Mouse (Mus musculus): ENCODE results near the gene Dnase2a.
"Not testable (repeated sequence)": the region's sequence is repeated elsewhere in the genome, so short reads cannot be mapped to it uniquely, and the experiment has no call there.

The Dnase2a gene

GRCm38 (mm10) chr8:84907493-84907892 is 867 bp upstream of the Dnase2a start:
- no peak for DNase-seq (ENCODE audit: low read depth, low spot score)

- not testable (repeated sequence) for DNase-seq (ENCODE audit: low read depth, low spot score)
Measured at GRCm38 (mm10) chr8:84907979-84908378, 381 bp upstream of the Dnase2a start.

DNA sequence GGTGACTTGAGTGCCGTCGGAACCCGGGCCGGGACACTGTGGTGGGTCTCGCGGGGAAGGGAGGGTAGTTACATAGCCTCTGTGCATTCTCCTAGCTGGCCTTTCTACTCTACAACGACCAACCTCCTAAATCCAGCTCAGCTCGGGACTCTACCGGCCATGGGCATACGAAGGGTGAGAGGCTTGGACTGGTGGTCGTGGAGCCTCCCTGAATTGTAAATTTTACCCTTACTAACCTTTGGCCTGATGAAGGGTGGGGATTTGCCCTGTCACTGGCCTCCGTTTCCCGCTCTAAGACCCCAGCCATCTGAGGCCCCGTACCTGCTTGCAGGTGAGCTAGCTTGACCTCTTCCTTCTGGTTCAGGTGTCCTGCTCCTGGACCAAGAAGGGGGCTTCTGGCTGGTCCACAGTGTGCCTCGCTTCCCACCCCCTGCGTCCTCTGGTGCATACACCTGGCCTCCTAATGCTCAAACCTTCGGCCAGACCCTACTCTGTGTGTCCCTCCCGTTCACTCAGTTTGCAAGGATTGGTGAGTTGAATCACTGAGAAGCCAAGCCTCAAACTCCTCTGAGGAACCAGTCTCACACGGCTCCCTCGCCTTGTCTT is 905 bp downstream of the Dnase2a start:
- no peak for DNase-seq (ENCODE audit: low read depth, low spot score)

GRCm38 (mm10) chr8:84909949-84910348 is 1.6 kb downstream of the Dnase2a start:
- DNase-seq (ENCODE audit: low read depth, low spot score) = no peak

- no peak for DNase-seq (ENCODE audit: low read depth, low spot score)
Measured at GRCm38 (mm10) chr8:84910551-84910950, 2.2 kb downstream of the Dnase2a start.

- no peak for DNase-seq (ENCODE audit: low read depth, low spot score)
Measured at GRCm38 (mm10) chr8:84911854-84912253, 3.5 kb downstream of the Dnase2a start.

GRCm38 (mm10) chr8:84912391-84912790 is 4.0 kb downstream of the Dnase2a start:
- DNase-seq (ENCODE audit: low read depth, low spot score) = no peak

DNA sequence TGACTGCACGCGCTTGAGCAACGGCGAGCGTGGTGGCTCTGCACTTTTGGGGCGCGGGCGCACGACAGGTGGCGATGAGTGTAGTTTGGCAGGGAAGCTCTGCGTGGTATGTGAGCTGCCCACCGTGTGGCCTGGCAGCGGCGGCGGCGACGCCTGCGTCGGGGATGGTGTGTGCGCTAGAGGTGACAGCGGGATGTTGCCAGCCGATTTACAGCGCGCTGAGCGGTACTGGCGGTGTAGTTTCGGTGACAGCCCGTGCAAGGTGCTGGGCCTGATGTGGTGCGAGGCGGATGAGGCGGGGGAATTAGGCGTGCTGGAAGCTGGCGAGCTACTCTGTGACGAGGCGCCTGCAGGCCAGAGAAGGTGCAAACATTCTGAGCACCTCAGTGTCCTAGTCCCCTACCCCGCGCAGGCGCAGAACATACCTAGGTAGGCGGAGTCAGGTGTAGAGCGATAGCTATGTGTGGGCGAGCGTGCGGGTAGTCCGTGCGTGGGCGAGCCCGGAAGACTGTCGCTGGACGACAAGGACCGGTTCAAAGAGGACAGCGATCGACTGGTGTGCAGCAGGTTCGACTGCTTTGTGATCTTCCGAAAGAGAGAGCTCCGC is 4.6 kb downstream of the Dnase2a start:
- DNase-seq (ENCODE audit: low read depth, low spot score) = peak; percentile 87

- no peak for DNase-seq (ENCODE audit: low read depth, low spot score)
Measured at GRCm38 (mm10) chr8:84913502-84913900, 5.1 kb downstream of the Dnase2a start.

DNA sequence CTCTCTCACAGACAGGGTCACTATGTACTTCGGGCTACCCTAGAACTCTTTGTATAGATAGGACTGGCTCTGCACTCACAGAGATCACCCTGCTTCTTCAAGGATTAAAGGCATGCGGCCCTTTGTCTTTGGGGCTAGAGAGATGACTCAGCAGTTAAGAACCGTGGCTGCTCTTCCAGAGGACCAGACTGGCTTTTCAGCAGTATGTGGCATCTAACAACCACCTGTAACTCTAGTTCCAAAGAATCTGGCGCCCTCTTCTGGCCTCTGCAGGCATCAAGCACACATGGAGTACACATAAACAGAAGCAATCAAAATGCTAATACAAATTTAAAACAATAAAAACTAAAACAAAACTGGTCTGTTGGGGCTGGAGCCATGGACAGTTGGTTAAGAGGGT is 5.6 kb downstream of the Dnase2a start:
- DNase-seq (ENCODE audit: low read depth, low spot score) = no peak

DNA sequence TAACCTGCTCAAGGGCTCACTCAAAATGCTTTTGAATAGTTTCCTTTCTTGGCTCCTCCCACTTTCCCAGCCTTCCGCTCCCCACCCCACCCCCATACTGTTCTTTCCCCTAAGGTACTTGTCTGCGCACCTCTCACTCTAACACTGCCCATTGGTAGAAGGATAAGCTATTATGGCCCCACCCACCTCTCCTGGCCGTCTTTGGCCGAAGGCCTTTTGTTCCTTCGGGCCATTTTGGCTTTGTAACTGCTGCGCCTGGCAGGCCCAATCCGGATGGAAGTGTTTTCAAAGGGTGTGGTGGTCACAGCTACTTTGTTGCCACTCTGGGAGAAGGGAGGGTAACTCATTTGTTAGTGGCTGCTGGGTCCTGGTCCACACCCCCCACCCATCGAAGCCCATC is 6.9 kb downstream of the Dnase2a start:
- DNase-seq (ENCODE audit: low read depth, low spot score) = peak; percentile 98

- DNase-seq (ENCODE audit: low read depth, low spot score) = no peak
Measured at GRCm38 (mm10) chr8:84917781-84918180, 9.4 kb downstream of the Dnase2a start.

- no peak for DNase-seq (ENCODE audit: low read depth, low spot score)
Measured at GRCm38 (mm10) chr8:84918646-84919045, 10.3 kb downstream of the Dnase2a start.

GRCm38 (mm10) chr8:84921596-84921995 is 13.2 kb downstream of the Dnase2a start:
- DNase-seq (ENCODE audit: low read depth, low spot score) = no peak

- no peak for DNase-seq (ENCODE audit: low read depth, low spot score)
Measured at GRCm38 (mm10) chr8:84925557-84925956, 17.2 kb downstream of the Dnase2a start.

DNA sequence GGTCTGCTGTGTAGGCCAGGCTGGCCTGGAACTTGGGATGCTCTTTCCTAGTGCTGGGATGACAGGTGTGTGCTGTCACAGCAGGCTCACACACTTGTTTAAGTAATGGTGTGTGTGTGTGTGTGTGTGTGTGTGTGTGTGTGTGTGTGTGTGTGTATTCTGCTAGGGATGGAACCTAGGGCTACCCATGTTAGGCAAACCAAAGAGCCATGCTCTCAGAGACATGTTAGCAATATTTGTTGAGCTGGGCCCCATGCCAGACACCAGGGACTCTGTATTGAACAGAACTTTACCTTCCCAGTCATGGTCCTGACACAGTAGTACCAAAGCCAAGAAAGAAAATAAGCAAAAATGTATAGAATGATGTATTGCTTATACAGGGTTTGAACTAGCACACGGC is 19.2 kb downstream of the Dnase2a start:
- no peak for DNase-seq (ENCODE audit: low read depth, low spot score)

DNA sequence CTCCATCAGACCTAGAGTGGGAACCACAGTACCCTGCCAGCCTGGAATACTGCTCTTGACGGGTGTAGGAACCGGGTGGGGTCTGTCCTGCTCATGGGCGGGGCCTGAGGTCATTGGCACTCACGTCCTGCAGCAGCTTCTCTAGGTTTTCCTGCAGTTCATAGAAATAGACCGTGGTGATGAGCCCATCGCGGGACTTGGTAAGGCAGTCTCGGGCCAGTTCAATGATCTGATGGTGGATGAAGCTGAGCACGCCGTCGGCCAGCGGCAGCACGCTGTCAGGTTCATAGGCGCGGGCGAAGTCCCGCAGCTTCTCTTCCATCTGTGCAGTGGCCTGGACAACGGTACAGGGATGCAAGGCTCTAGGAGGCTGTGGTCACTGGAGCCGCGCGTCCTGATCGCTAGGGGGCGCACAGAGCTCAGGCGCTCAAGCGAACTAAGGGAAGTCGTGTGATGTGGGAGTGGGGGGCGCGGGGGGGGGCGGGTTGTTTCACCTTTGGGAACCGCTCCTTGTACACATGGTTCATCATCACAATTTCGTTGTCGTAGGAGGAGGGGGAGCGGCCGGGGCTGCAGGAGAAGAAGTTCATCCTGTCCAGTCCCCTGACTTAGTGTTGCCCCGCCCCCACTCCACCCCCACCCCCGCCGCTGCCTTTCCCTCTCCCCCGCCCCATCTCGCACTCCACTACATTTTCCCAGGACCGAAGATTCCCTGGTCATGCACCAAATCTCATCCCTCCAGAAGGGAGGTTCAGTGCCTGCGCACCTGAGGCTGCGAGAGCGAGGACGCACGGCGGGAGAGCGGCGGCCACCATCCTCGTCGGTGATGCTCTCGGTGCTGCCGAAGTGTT is 20.3 kb downstream of the Dnase2a start:
- DNase-seq (ENCODE audit: low read depth, low spot score) = no peak

- no peak for DNase-seq (ENCODE audit: low read depth, low spot score)
Measured at GRCm38 (mm10) chr8:84930582-84930981, 22.2 kb downstream of the Dnase2a start.

GRCm38 (mm10) chr8:84933767-84934559 is 25.6 kb downstream of the Dnase2a start:
- DNase-seq (ENCODE audit: low read depth, low spot score) = no peak

GRCm38 (mm10) chr8:84934860-84935259 is 26.5 kb downstream of the Dnase2a start:
- no peak for DNase-seq (ENCODE audit: low read depth, low spot score)

- no peak for DNase-seq (ENCODE audit: low read depth, low spot score)
Measured at GRCm38 (mm10) chr8:84935489-84935888, 27.1 kb downstream of the Dnase2a start.
